Mouse (Mus musculus): ENCODE data around the gene Tdrd1.

Gene Tdrd1

DNA sequence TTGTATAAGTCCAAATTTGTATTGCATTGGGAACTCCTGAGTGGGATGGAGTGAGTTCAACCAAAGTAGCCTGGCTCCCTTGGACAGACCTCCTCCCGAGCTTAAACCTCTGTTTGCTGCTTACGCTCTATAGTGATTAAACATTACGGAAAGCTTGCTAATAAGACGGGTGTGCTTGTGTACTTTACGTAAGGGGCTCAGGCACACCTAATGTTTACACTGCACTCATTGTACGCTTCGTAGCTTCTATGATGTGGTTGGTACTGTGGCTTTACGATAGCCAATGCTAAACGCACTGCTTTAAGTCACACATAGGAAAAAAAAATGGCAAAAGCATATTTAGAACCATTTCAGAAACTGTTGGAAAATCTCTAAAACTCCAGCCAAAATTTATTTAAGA is 3.3 kb downstream of the Tdrd1 start:
- no peak for DNase-seq (ENCODE audit: low read depth)

DNA sequence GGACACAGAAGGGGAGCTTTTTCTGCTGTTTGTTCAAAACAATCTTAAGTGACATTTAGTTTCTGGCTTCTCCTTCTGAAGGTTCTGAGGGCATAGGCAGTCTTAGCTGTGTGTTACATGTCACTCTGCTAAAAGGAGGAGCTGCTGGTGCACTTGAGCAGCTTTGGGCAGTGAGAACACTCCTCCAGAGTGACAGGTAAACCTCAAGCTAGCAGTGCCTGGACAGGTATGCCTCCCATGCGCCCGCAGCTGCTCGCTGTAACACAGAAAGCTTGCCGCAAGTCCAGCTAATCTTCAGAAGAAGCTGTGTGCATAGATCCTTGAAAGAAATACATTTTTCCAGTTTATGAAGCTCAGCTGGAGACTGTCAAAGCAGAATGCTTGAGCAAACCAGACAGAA is 4.2 kb downstream of the Tdrd1 start:
- DNase-seq (ENCODE audit: low read depth), result no peak

DNA sequence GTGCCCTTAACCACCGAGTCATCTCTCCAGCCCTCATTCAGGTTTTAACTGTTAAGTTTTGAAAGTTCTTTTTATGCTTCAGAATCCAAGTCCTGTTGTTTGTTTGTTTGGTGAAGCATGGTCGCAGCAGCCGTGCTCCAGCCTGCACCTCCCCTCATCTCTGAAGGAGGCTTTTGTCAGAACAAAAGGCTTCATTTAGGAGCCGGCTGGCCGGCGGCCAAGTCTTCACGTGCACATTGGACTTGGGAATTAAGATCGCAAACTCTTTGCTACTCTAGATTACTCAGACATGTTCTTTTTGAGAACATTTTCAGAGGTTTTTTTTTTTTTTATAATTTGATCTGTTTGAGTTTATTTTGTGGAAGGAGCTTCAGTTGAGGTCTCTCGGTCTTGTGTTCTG is 9.3 kb downstream of the Tdrd1 start:
- DNase-seq (ENCODE audit: low read depth), result no peak

DNA sequence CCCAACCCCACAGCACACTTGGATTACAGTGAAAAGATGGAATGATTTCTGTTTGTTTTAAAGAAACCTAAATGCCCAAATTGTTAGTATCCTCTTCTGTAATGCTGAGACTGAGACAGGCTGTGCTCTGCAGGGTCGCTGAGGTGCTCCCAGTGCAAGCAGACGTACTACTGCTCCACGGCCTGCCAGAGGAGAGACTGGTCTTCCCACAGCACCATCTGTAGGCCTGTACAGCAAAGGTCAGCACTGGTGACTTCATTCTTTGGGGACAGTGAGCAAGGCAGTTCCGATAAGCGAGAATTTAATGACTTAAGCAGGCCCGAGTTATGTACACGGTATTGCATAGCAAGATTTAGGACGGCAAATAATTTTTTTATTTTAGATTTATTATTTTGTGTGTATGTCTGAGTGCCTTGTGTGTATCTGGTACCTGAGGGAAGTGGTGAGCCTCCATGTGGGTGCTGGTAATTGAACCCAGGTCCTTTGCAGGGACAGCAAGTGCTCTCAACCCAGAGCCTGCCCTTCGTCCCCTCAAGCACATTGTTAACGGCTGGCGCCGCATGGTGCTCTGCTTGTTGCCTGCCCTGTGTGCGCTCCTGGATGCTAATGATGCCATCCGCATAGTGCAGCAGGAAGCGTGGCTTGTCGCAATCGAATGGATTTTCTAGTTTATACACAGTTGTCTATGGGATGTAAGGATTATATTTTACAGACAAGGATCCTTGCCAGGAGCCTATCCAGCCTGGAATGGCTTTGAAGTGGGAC is 13.1 kb downstream of the Tdrd1 start:
- DNase-seq (ENCODE audit: low read depth), result no peak

DNA sequence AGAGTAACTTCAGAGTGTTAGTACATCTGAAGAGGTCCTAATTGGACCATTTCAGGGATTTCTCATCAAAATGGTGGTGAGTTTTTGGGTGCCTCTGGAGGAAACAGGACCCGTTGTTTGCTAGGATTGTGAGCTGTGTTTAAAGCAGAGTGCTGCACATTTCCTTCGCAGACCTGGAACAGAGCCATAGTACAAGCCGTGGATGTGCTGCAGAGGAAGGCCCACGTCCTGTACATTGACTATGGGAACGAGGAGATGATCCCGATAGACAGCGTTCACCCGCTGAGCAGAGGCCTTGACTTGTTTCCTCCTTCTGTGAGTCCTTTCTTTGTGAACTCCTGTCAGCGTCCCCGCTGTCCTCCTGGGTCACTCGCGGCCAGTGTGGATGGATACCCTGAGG is 17.0 kb downstream of the Tdrd1 start:
- no peak for DNase-seq (ENCODE audit: low read depth)

DNA sequence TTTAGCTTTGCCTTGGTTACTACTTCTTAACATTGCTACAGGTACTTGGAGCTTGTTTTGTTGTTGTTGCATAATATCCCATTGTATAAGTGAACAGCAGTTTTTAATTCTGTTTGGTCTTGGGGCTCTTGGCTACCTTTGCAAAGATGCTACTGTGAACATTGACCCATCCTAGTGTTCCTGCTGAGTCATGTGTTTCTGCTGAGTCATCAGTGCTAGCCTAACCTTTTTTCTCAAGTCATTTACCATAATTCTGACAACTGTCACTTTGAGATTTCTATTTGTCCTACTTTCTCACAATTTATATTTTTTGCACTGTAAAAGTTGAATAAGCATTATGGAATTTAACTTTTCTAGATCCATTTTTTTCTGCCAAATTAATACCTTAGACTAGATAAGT is 26.6 kb downstream of the Tdrd1 start:
- DNase-seq (ENCODE audit: low read depth), result no peak

DNA sequence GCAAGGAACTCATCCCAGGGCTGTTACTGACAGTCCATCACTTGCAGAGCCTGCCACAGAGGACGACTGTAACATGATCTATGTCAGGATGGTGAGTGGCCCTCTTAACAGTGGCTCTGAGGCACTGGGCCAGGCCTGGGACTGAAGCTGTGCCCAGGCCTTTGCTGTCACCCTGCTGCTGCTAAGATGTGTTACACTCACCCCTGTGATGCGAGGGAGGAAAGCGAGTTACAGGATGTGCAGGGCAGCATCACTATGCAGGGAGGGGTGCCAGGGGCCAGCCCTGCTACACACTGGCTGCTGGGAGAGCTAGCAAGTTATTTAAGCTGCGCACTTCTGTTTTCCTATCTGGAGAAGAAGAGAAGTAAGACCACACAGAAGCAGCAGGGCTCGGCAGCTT is 30.4 kb downstream of the Tdrd1 start:
- DNase-seq (ENCODE audit: low read depth), result no peak

DNA sequence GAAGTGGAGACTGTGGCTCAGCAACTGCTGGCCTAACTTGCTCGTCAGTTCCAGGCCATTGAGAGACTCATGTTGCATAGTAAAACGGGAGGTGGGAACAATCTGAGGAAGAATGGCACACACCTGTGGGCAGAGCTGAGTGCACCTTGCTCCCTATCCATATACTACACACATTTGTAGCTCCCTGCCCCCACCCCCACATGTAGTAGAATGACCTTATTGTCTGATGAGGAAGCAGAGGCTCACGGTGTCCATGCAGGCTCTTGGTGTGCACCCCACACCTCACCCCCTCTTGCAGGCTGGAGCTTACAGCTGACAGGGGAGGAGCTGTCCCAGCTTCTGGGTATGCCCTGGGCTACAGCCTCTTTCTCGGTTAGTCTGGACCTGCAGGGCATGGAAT is 41.7 kb downstream of the Tdrd1 start:
- DNase-seq (ENCODE audit: low read depth), result no peak

DNA sequence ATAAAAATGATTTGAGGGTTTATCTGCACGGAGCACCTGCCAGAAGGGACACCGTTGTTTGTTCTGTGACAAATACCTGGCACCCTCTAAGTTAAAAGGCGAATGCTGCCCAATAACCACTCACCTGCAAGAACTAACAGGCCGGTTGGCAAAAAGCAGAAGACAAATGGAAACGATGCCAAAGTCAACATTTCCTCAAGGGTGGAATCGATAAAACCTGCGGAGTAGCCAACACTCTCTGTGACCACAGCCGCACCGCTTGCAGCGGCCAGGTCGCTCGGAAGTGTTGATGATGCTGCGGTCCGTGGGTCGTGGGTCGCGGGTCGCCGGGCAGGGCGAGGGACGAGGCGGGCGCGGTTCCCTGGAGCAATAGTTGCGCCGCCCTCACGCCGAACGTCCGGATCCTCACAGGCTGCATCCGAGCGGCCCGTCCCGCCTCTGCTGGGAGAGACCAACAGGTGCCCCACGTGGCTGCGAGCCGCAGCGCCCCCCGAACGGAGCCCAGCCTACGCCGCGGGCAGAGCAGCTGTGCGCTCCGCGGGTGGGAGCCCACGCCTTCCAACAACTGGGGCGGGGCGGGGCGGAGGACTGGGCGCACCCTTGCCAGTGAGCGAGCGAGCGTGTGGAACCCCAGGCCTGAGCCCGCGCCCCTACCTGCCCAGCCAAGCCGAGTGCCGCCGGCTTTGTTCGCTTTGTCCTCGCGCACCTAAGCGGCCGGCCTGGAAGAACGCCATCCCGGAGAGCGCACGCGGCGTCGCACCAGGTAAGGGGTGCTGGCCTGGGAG is 48.0 kb downstream of the Tdrd1 start, which contains the start of gene Vwa2:
Vwa2 (plus strand) TSS at position 434 of the 785 bp plus-strand sequence.
- no peak for DNase-seq (ENCODE audit: low read depth)

DNA sequence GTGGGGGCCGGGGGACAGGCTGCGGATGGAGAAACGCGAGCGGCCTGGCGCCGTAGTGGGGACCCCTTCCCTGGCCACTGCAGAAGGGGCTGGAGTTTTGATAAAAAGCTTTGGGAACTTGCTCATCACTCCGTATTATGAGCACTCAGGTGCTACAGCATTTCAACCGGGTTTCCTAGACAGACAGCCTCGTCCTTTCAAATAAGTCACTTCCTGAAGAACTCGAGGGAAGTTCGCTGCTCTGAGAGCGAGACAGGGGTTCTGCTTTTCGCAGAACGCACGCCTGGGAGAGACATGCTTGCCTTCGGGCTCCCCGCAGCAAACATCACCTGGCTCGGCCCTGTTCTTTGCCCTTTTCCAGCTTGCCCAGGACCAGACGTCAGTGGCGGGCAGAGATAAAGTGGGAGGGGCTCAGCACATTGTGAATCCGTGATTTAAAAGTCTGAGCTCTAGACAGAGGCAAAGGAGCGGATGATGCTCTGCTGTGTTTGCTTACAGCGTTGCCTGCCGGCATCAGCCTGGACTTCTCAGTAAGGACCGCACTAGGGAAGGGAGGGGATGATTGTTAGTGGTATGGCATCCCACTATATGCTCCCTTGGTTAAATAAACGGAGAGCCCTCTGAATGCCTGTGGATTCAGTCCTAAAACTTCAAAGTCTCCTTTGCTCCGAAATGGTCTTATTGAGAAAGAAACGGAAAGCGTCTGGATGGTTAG is 48.7 kb downstream of the Tdrd1 start:
- no peak for DNase-seq (ENCODE audit: low read depth)

DNA sequence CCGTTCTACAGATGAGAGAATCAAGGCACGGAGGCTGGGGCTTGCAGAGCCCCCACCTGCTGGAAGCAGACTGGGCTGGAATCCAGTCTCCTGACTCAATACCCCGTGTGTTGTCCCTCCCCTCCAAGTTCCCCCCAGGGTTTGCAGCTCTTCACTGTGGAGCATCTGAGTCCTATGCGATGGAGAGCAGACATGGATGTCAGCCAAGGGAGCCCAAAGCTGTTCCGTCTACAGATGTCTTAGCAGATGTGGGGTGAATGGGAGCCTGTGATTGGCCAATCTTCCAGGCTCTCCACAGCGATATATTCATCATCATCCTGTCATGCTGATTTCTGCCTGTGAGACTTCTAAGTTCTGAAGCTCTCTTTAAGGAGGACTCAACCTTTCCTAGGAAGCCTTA is 51.4 kb downstream of the Tdrd1 start:
- no peak for DNase-seq (ENCODE audit: low read depth)

DNA sequence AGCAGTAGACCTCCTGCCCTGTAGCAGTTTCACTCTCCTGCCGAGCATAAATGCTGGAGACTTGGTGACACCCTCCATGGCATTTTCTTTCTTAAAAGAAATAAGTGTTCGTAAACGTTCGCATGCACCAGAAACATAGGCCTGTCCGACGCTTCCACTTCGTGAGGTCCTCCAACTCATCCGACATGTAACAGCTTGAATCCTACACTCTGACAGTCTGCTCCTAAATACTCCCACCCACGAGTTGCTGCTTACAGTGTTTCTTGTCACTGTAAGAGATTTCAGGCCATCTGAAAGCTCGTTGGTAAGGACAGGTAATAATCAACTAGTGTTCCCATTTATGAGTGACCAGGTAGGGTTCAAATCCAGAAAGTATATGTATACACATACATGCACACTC is 61.9 kb downstream of the Tdrd1 start:
- no peak for DNase-seq (ENCODE audit: low read depth)

DNA sequence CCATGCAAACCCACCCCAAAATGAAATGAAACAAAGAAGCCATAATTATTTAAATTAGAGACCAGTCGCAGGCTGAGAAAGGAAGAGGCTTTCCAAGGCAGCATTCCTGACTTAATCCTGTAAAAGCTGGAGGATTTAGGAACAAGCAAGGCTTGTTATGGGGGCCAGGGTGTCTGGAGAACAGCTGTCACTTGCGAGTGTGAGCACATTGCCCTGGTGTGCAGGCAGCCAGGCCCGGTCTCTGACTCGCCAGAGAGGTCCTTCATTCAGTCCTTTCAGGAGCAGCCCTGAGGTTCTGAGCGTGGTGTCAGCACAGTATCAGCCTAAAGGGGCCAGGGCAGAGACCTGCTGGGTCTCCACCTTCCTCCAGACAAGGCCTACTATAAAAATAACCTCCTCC is 62.6 kb downstream of the Tdrd1 start:
- no peak for DNase-seq (ENCODE audit: low read depth)

DNA sequence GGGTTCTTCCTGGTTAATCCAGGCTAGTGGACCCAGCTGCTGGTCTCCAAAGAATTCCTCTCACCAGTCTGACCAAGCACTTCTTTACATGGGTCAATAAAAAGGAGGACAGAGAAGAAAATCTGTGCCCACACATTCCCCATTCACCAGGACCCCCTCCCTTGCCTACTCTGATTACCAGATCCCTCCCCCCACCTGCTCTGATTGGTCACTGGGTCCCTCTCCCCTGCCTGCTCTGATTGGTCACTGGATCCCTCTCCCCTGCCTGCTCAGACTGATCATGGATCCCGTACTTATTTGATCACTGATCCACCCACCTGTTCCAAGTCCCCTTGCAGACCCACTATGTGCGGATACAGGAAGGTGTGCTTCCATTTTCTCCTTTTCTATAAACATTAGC is 65.4 kb downstream of the Tdrd1 start:
- DNase-seq (ENCODE audit: low read depth), result no peak

DNA sequence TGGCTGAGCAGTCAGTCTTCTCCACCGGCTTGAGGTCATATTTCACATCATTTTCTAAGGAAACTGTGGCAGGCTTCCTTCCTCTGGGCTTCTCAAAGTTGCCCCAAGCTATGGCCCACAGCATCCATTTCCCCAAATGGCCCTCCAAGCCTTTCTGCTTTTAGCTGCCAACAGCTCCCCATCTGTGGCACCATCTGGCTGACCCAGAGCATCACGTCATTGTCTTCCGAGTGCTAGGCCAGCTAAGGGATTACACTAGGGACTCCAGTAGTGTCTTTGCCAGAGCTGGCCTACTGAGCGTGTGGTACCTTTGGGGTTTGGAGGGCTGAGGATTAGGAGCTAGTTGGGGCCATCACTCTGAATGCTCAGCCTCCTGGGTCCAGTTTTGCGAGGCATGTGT is 66.6 kb downstream of the Tdrd1 start:
- no peak for DNase-seq (ENCODE audit: low read depth)

DNA sequence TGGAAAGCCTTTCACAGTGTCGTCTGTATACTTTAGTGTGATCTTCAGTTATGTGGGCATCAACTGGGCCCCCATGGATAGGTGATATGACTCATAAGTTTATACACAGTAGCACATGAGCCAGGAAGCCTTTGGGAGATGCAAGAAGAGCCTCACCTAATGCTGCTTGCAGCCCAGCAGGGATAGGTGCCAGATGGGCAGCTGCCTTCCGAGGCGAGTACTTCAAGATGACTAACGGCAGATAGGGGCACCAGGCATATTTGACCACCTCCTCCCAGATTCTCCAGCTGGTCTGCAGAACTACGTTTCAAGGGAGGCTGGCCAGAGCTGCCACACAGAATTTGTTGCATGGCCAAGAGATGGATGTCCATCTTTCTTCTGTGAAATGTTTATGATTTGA is 67.3 kb downstream of the Tdrd1 start:
- DNase-seq (ENCODE audit: low read depth), result no peak

DNA sequence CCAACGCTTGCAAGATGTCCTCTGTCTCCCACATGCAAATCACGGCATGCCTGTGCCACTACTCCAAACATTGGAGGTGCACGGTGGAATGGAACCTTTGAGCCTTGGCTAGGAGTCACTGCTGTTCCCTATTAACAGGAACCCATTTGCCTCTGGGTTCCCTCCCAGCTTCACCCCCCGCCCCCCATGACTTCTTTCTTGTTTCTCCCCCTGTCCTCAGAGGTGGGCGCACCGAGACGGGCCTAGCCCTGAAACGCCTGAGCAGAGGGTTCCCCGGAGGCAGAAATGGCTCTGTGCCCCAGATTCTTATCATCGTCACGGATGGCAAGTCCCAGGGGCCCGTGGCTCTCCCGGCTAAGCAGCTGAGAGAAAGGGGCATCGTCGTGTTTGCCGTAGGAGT is 71.6 kb downstream of the Tdrd1 start:
- no peak for DNase-seq (ENCODE audit: low read depth)

DNA sequence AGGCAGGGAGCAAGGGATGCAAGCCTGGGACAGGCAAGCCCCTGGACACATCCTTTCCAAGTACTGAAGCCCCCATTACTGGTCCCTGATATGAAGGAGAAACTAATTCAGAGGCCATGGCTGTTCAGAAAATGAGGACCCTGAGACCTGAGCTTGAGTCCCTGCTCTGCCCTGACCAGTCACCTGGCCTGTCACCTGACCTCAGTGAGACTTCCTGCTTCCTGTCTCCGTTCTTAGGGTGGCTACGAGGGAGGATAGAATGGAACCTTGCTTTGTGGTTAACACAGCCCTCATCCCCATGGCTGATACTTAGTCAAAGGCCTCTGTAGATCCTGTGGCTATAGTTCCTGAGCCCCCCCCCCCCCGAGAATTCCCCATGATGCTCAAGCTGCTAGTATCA is 78.1 kb downstream of the Tdrd1 start:
- no peak for DNase-seq (ENCODE audit: low read depth)

DNA sequence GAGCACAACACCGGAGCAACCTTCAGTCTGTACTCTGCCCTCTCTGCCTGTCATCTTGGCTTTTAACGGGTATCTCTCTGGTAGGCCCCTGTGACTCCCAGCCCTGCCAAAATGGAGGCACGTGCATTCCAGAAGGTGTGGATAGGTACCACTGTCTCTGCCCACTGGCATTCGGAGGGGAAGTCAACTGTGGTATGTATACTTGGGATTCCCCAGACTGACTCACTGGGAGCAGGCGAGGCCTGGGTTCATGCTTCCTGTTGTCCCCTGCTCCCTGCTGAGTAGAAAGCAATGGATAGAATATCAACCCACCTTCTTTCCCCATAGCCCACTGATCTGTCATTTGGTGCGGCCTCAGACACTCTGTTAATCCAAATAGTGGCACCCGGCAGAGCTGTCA is 79.4 kb downstream of the Tdrd1 start:
- DNase-seq (ENCODE audit: low read depth), result no peak

DNA sequence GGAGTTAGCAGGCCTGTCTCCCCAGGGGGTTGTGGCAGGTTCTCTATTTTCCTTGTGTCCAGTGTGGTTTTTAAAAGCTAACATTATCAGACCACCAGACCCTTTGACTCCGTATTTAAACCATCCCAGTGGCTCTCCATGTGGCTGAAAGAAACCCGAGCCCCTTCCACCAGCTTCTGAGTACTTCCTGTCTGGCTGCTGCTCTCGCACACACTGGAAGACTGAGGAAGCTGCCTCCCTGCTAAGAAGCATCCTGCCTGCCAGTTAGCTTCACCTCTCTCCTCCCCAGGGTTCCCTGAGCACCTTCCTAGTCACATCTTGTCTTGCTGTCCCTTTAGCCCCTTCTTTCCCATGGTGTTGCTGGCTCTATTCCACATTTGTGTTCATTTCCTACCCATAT is 81.8 kb downstream of the Tdrd1 start:
- no peak for DNase-seq (ENCODE audit: low read depth)

DNA sequence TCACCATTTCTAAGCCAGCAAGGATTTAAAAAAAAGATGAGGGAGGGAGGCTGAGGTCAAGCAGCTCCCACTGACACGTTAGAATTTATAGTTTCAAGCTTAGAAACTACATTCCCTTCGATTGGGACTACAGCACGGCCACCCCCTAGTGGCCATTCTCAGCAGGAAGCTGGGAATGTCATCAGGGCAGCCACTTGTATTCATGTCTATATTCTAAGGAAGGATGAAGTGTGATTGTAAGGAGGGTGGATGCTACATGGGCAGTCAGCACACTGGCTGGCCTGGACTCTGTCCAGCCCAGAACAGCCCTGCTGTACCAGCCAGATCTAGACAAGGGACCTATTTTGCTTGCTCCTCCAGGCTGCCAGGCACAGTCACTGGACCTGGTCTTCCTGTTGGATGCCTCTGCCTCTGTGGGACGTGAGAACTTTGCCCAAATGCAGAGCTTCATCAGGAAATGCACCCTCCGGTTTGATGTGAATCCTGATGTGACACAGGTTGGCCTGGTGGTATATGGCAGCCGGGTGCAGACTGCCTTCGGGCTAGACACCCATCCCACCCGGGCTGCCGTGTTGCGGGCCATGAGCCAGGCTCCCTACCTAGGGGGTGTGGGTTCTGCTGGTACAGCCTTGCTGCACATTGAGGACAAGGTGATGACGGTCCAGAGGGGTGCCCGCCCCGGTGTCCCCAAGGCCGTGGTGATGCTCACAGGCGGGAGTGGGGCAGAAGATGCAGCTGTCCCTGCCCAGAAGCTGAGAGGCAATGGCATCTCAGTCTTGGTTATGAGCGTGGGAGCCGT is 82.7 kb downstream of the Tdrd1 start:
- DNase-seq (ENCODE audit: low read depth), result peak; percentile 2

DNA sequence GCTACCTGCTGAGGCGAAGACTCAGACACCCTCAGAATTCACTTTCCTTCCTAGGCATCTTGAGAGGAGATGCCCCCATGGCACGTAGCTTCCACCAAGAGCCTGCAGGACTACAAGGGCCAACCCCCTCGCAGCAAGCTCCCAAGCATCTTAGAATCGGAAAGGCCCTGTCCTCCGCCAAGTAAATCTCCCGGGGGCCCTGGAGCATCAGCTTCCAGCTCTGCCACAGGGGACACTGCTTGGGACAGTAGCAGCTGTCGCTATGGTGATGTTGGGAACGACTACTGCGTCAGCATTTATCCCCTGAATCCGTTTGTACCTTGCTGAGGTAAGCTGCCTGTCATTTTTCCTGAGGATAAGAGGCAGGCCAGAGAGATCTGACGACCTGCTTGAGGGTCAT is 84.6 kb downstream of the Tdrd1 start:
- DNase-seq (ENCODE audit: low read depth), result no peak

All from c-Kit-positive CD71-positive TER-119-negative erythroid progenitor cells, embryonic 14.5 days (primary cell).